Mouse (Mus musculus): ENCODE data around the gene Zfp367. TPM values are rescaled to one million over a fixed set of nuclear protein-coding genes. Genes with fewer than 3 reads are reported as not detected.

Zfp367 gene
- polyA plus RNA-seq, 1 experiment from 2014 or later = 12.8 TPM

DNA sequence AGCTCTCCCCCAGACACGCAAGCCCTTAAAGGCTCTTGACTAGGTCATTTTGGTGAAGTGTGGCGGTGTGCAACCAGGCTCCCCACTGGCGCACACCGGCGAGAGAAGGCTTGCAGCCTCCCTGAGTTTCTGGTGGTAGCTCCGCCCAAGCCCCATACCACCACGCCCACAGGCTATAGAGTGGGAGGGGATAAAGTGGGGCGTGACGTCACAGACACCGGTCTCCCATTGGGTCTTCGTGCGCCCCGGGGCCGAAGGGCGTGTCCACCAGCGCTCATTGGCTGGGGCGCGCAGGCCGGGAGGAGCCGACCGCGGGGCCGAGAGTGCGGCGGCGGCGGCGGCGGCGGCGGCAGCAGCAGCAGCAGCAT is 8.5 kb upstream of the Zfp367 start, which contains the start of gene Habp4:
Gene Habp4, plus strand, starts transcription at position 277 of the 368 bp plus-strand sequence.
- WGBS = under 1% methylated on average over 31 of the region's 31 CpGs
- Histone ChIP-seq H3K4me3 (ENCODE audit: low read length) (peak within 1 kb of the TSS; percentile 83), H3K4me2 (ENCODE audit: low read depth, low read length) (peak within 1 kb of the TSS; percentile 98), H3K27me3 (replicated peaks; ENCODE audit: control insufficient read depth, insufficient read depth, low read length) (no peaks in the 10 kb centered on the region), H3K9ac (ENCODE audit: low read depth, low read length) (peak within 1 kb of the TSS; percentile 85), H3K4me1 (ENCODE audit: control insufficient read depth, insufficient read depth, low read length) (peaks cover 10% of the 10 kb centered on the region), H3K27ac (ENCODE audit: low read length) (peak within 1 kb of the TSS; percentile 83), H3K9me3 (ENCODE audit: control insufficient read depth, low read length) (no peaks in the 10 kb centered on the region), H3K36me3 (ENCODE audit: control insufficient read depth, insufficient read depth, low read length) (no peaks in the 10 kb centered on the region)
- peak; percentile 99 for ATAC-seq

DNA sequence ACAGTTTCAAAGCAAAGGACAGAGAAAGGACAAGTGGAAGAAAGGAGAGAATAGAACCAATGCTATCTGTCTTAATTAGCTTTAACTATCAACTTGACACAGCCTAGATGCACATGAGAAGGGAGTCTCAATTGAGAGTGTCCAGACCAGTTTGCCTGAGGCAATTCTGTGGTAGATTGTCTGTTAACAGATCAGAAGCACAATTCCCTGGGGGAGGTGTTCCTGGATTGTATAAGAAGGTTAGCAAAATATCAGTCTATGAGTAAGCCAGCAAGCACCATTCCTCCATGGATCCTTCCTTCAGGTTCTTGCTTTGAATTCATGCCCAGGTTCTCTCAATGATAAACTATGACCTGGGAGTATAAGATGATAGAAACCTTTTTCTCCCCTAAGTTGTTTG is 4.0 kb upstream of the Zfp367 start:
- Histone ChIP-seq H3K9me3 (ENCODE audit: control insufficient read depth, low read length) (no peaks in the 10 kb centered on the region), H3K4me2 (ENCODE audit: low read depth, low read length) (no peak overlapping the region), H3K4me3 (ENCODE audit: low read length) (no peak overlapping the region), H3K36me3 (ENCODE audit: control insufficient read depth, insufficient read depth, low read length) (no peaks in the 10 kb centered on the region), H3K27ac (ENCODE audit: low read length) (no peak overlapping the region), H3K4me1 (ENCODE audit: control insufficient read depth, insufficient read depth, low read length) (peaks cover 3% of the 10 kb centered on the region), H3K9ac (ENCODE audit: low read depth, low read length) (no peak overlapping the region), H3K27me3 (replicated peaks; ENCODE audit: control insufficient read depth, insufficient read depth, low read length) (no peaks in the 10 kb centered on the region)
- ATAC-seq = no peak

DNA sequence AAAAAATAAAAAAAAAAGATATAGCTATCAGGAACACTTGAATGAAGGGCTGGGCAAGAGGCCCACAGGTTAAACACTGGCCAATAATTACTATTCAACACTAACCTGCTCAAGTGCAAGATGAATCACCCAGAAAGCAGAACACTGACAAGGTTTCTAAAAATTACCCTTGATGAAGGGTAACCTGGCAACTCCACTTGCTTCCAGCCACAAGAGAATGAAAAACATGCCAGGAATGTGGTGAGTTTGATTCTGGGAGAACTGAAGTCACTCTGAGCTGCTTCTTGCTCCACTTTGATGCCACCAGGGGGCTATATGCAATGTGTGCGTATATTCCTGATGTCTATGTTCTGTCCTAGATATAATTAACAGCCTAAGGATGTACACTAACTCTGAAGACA is 2.2 kb upstream of the Zfp367 start:
- 26% methylated on average over 1 of the region's 1 CpGs for WGBS
- Histone ChIP-seq H3K9ac (ENCODE audit: low read depth, low read length) (no peak overlapping the region), H3K27me3 (replicated peaks; ENCODE audit: control insufficient read depth, insufficient read depth, low read length) (no peaks in the 10 kb centered on the region), H3K9me3 (ENCODE audit: control insufficient read depth, low read length) (no peaks in the 10 kb centered on the region), H3K36me3 (ENCODE audit: control insufficient read depth, insufficient read depth, low read length) (no peaks in the 10 kb centered on the region), H3K4me2 (ENCODE audit: low read depth, low read length) (no peak overlapping the region), H3K27ac (ENCODE audit: low read length) (no peak overlapping the region), H3K4me3 (ENCODE audit: low read length) (no peak overlapping the region), H3K4me1 (ENCODE audit: control insufficient read depth, insufficient read depth, low read length) (peaks cover 11% of the 10 kb centered on the region)
- no peak for ATAC-seq

DNA sequence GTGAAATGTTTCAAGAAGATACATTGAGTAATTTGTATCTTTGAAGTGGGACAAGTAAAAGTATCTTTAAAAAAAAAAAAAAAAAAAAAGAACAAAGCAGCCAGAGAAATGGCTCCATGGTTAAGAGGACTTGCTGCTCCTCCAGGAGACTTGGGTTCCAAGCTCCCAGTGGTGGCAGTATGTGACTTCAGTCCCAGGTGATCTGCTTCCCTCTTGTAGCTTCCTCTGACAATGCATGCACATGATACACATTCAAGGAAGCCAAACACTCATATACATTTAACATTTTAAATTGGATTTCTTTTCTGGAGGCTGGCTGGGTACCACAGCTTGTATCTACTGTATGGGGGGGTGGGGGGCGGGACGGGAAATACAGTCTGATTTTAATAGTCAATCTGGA is 1.6 kb upstream of the Zfp367 start:
- Histone ChIP-seq H3K9ac (ENCODE audit: low read depth, low read length) (no peak overlapping the region), H3K4me2 (ENCODE audit: low read depth, low read length) (no peak overlapping the region), H3K9me3 (ENCODE audit: control insufficient read depth, low read length) (no peaks in the 10 kb centered on the region), H3K27me3 (replicated peaks; ENCODE audit: control insufficient read depth, insufficient read depth, low read length) (no peaks in the 10 kb centered on the region), H3K4me3 (ENCODE audit: low read length) (no peak overlapping the region), H3K27ac (ENCODE audit: low read length) (no peak overlapping the region), H3K4me1 (ENCODE audit: control insufficient read depth, insufficient read depth, low read length) (peaks cover 14% of the 10 kb centered on the region), H3K36me3 (ENCODE audit: control insufficient read depth, insufficient read depth, low read length) (no peaks in the 10 kb centered on the region)
- no peak for ATAC-seq
- WGBS = 62% methylated on average over 2 of the region's 2 CpGs

DNA sequence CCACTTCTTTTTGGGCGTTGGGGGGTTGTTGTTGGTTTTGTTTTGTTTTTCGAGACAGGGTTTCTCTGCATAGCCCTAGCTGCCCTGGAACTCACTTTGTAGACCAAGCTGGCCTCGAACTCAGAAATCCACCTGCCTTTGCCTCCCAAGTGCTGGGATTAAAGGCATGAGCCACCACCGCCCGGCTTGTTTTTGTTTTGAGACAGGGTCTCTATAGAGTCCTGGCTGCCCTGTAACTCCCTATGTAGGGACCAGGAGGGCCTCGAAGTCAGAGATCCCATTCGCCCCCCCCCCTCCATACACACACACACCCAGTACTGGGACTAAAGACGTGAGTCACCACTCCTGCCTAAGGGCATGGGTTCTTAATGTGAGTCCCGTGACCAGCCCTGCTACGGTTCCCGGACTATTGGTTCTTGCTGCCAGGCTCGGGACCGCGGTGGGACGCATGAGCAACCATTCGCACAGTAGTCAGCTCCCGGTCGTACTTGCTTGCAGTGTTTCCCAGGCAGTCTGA is 807 bp upstream of the Zfp367 start:
- peak overlapping the region; percentile 41; the same call in 1 of the 2 replicates for H3K27ac ChIP-seq (ENCODE audit: low read length)
- peak; percentile 49 for ATAC-seq

DNA sequence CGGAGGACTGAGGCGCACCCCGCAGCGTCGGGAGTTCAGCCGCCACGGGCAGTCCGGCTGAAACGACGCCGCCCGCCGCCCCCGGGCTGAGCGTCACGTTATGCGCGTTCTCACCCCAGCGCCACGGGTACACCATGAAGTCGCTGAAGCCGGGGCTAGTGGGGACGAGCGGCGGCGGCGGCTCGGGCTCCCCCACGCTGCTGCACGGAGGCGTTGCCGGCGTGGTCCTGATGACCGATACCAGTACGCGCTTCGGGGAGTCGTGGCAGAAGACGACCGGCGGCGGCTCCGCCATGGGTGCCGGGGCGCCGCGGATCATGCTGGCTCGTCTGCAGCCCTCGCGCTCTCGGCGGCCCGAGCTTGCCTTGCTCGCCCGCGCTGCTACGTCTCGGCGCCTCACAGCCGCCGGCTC is 325 bp downstream of the Zfp367 start:
- peak; percentile 20 for ATAC-seq
- under 1% methylated on average over 59 of the region's 61 CpGs for WGBS
- H3K27me3 ChIP-seq (replicated peaks; ENCODE audit: control insufficient read depth, insufficient read depth, low read length) = no peaks in the 10 kb centered on the region
- peak overlapping the region; percentile 85 for H3K9ac ChIP-seq (ENCODE audit: low read depth, low read length)
- no peaks in the 10 kb centered on the region for H3K9me3 ChIP-seq (ENCODE audit: control insufficient read depth, low read length)
- H3K36me3 ChIP-seq (ENCODE audit: control insufficient read depth, insufficient read depth, low read length) = no peaks in the 10 kb centered on the region
- H3K4me2 ChIP-seq (ENCODE audit: low read depth, low read length) = peak overlapping the region; percentile 91
- H3K4me1 ChIP-seq (ENCODE audit: control insufficient read depth, insufficient read depth, low read length) = peaks cover 14% of the 10 kb centered on the region
- peak overlapping the region; percentile 93 for H3K27ac ChIP-seq (ENCODE audit: low read length)
- peak overlapping the region; percentile 92 for H3K4me3 ChIP-seq (ENCODE audit: low read length)

More for the DNA sequence above, 807 bp upstream of the Zfp367 start:
- peak overlapping the region; percentile 81 for H3K4me2 ChIP-seq (ENCODE audit: low read depth, low read length)
- 1% methylated on average over 18 of the region's 18 CpGs for whole genome bisulfite sequencing
- no peaks in the 10 kb centered on the region for H3K36me3 ChIP-seq (ENCODE audit: control insufficient read depth, insufficient read depth, low read length)
- H3K9me3 ChIP-seq (ENCODE audit: control insufficient read depth, low read length) = no peaks in the 10 kb centered on the region
- H3K4me3 ChIP-seq (ENCODE audit: low read length) = peak overlapping the region; percentile 92
- H3K4me1 ChIP-seq (ENCODE audit: control insufficient read depth, insufficient read depth, low read length) = peaks cover 14% of the 10 kb centered on the region
- H3K9ac ChIP-seq (ENCODE audit: low read depth, low read length) = peak overlapping the region; percentile 60
- H3K27me3 ChIP-seq (replicated peaks; ENCODE audit: control insufficient read depth, insufficient read depth, low read length) = no peaks in the 10 kb centered on the region

DNA sequence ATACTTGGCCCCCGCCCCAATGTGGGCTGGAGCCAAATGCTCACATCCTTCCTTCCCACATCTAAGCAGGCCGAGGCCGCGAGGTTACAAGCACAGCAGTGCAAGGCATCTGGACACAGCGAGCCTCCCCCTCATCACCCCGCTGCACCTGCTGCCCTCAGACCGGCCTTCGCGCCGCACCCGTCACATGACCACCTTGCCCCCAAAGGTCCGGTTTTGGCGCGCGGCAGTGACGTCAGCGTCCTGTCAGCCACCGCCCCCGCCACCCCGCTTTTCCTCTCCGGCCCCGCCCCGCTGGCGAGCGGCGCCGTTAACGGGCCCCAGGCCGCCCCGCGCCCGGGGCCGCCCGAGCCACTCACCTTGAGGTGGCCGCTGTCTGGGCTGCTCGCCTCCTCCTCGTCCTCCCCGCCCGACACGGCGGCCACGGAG is 747 bp downstream of the Zfp367 start:
- peak; percentile 24 for ATAC-seq

DNA sequence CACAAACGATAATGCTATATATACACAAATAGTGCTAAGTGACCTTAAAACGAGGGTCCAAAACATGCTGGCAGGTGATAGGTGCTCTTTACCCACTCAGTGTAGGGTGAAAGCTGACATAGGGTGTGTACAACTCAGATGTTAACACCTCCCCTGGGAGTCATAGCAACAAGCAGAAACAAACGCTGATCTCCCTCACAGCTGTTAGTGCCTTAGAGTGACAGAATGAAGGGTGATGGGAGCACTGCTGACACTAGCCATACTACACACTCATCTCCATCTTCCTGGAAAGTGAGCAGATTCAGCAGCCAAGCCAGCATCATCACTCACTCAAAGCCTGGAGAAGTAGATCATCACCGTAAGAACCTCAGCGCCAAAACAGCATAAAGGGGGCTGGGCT is 2.9 kb downstream of the Zfp367 start:
- WGBS = 58% methylated on average over 5 of the region's 5 CpGs
- Histone ChIP-seq H3K4me1 (ENCODE audit: control insufficient read depth, insufficient read depth, low read length) (peaks cover 14% of the 10 kb centered on the region), H3K27me3 (replicated peaks; ENCODE audit: control insufficient read depth, insufficient read depth, low read length) (no peaks in the 10 kb centered on the region), H3K9me3 (ENCODE audit: control insufficient read depth, low read length) (no peaks in the 10 kb centered on the region), H3K27ac (ENCODE audit: low read length) (no peak overlapping the region), H3K4me2 (ENCODE audit: low read depth, low read length) (no peak overlapping the region), H3K4me3 (ENCODE audit: low read length) (no peak overlapping the region), H3K36me3 (ENCODE audit: control insufficient read depth, insufficient read depth, low read length) (no peaks in the 10 kb centered on the region), H3K9ac (ENCODE audit: low read depth, low read length) (no peak overlapping the region)
- no peak for ATAC-seq

More for the DNA sequence above, 747 bp downstream of the Zfp367 start:
- Histone ChIP-seq H3K36me3 (ENCODE audit: control insufficient read depth, insufficient read depth, low read length) (no peaks in the 10 kb centered on the region), H3K9ac (ENCODE audit: low read depth, low read length) (peak overlapping the region; percentile 85), H3K4me1 (ENCODE audit: control insufficient read depth, insufficient read depth, low read length) (peaks cover 14% of the 10 kb centered on the region), H3K4me2 (ENCODE audit: low read depth, low read length) (peak overlapping the region; percentile 91), H3K4me3 (ENCODE audit: low read length) (peak overlapping the region; percentile 92), H3K27ac (ENCODE audit: low read length) (peak overlapping the region; percentile 93), H3K27me3 (replicated peaks; ENCODE audit: control insufficient read depth, insufficient read depth, low read length) (no peaks in the 10 kb centered on the region), H3K9me3 (ENCODE audit: control insufficient read depth, low read length) (no peaks in the 10 kb centered on the region)
- under 1% methylated on average over 42 of the region's 42 CpGs for WGBS

DNA sequence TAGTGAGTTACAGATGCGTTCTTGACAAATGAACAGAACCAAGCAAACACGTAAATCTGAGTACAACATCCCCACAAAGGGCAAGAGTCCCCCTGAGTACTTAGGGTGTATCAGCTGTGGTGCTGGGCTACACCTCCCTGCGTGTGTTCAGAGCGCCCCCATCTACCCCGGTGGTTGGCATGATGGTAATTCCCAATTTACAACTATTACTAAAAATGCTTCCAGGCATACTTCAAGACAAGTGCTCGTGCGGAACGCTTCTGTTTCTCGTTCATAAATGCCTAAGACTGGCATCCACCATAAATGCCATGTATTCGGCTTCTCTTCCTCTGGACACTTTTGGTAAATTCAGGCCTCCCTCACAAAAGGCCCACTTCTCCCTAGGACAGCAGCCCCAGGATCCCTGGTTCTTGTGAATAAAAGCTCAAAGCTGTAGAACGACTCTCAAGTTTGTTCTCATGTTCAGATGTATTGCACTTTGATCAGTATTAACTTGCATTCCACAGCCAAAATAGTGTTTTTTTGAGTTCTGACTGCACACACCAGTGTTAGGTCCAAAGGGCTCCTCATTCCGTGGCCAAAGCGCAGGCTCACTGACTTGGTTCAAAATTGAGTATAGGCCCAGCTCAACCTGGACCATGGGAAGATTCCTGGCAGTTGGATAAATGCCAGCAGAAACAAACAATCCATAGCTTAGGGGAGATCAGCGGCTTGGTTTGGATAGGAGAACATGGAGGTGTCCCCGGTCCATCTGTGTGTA is 23.2 kb downstream of the Zfp367 start:
- WGBS = 38% methylated on average over 15 of the region's 15 CpGs
- Histone ChIP-seq H3K36me3 (ENCODE audit: control insufficient read depth, insufficient read depth, low read length) (no peaks in the 10 kb centered on the region), H3K9me3 (ENCODE audit: control insufficient read depth, low read length) (no peaks in the 10 kb centered on the region), H3K4me3 (ENCODE audit: low read length) (peak overlapping the region; percentile 64), H3K9ac (ENCODE audit: low read depth, low read length) (peak overlapping the region; percentile 77), H3K27me3 (replicated peaks; ENCODE audit: control insufficient read depth, insufficient read depth, low read length) (no peaks in the 10 kb centered on the region), H3K4me1 (ENCODE audit: control insufficient read depth, insufficient read depth, low read length) (no peaks in the 10 kb centered on the region), H3K27ac (ENCODE audit: low read length) (peak overlapping the region; percentile 53; the same call in 1 of the 2 replicates), H3K4me2 (ENCODE audit: low read depth, low read length) (peak overlapping the region; percentile 73)
- ATAC-seq = peak; percentile 91

Data from intestine, embryonic 16.5 days (tissue).